Mouse (Mus musculus) lung, postnatal 0 days (tissue): ENCODE results near the gene Mamstr.

Experiments
- CTCF ChIP-seq: IDR thresholded peaks from 2 replicates; pipeline ENCODE4 v1.5.1; 2016; ENCODE audit warnings: antibody characterized with exemption, mild to moderate bottlenecking
- EP300 ChIP-seq: IDR thresholded peaks from 2 replicates; pipeline ENCODE4 v1.6.1; 2016; ENCODE audit warnings: antibody characterized with exemption, mild to moderate bottlenecking, control low read depth

DNA sequence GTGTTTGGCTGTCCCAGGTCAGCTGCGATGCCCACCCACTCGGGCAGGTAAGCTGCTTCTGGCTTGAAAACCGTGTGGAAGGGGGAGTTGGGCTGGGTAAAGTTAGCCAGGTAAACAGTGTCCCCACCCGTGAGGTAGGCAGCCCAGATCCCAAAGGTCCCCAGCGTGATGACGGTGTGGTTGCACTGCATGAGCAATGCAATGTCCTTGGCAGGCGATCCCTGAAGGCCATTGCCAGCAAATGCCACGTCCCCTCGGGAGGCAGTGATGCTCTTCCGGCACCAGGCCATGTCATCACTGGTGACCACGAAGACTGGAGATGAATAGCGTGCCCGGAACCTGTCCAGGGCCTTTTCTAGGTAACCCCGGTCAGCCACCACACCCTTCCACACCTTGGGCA is 38.7 kb downstream of the Mamstr start:
- TF ChIP-seq CTCF (no peak), EP300 (no peak)
